Mouse (Mus musculus) mouse embryonic stem cell (cell line): ENCODE results near the gene Syt2.

Source experiments
- in situ Hi-C, 2 experiments: fragments of 300-500 bp; cut with MboI; formaldehyde crosslinking; loops; 1 replicate in 1 of 2; 3 replicates in 1 of 2; pipeline ENCODE4 v1.14.3; 2019 to 2020; ENCODE audit warnings: low sequenced_read_pairs in 2 of 2, low pct_unique_long_range_greater_than_20kb in 1 of 2, mixed read lengths in 1 of 2; ENCODE audit not compliant: unreplicated experiment in 1 of 2

Gene Syt2

GRCm38 (mm10) chr1:134698486-134698885 is 52.0 kb downstream of the Syt2 start:
- in situ Hi-C loops = no loop called here

DNA sequence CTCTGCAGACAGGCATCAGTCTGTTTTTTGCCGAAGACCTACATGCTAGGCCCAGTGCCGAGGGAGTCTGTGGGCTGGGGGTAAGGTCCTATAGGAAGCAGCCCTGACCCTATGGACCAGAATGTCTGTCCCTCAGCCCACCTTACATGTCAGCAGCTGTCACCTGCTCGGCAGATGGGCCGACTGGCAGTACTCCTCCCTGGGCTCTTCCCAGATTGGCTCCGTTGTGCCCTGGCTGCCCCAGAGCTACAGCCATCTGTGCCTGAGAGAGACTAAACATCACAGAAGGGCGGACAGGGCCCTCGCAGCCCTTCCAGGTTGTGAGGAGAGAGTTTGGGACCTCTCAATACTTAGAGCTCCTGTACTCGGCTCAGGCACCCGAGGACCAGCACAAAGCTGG is 52.9 kb downstream of the Syt2 start:
- in situ Hi-C loops = no loop called here

DNA sequence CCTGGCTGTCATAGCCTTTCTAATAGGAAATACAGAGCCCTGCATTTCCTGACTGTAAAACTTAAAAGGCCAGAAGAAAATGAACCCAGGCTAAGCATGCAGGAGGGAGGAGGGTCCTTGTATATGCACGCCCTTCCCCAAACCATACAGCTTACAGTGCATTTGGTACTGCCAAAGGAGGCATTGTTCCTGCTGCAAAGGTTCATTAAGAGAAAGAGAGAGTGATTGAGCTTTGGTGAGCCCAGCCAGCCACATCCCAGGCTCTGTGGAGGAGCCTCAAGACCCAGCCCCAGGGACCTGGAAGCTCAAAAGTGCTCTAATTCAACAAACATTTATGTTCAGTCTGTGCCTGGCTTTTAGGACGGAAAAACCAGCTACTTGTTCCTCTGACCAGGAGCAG is 53.7 kb downstream of the Syt2 start:
- in situ Hi-C loops = no loop called here

GRCm38 (mm10) chr1:134700634-134701033 is 54.2 kb downstream of the Syt2 start:
- in situ Hi-C loops = no loop called here

- in situ Hi-C loops = no loop called here
Observed at GRCm38 (mm10) chr1:134701191-134701590, 54.7 kb downstream of the Syt2 start.

DNA sequence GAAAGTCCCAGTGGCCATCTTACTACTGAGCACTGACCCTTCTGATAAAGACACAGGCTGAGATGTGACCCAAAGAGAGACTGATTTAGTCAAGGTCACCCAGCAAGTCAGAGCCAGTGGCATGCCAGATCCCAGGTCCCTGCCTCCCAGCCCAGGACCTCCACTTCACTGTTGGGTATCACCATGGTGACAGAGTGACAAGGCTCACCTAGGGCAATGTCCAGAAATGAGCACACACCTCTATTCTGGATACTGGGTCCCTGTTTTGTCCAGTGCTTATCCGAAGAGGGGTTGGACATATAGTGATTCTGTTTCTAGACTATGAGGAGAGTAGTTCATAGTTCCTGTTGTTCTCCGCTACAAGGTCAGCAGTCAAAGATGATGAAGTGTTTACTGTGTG is 56.8 kb downstream of the Syt2 start:
- in situ Hi-C loops = no loop called here

- in situ Hi-C loops = no loop called here
Observed at GRCm38 (mm10) chr1:134704396-134705306, 58.2 kb downstream of the Syt2 start.

DNA sequence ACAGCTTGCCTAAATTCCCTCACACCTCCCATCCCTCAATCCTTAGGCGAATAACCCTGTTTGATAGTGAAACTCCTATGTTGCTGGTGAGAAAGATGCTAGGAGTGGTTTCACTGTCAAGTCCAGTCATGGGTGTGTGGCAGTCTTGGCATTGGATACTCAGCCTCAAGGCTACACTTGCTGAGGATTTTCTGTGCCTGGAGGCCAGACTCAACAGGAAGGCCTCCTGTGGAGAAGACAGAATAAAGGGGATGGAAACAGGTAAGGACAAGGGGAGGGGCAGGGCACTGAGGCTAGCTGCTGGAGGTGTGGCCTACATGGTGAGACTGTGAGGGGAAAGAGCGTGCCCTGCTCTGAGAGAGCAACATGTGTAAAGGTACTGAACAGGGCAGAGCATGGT is 60.1 kb downstream of the Syt2 start:
- in situ Hi-C loops = no loop called here

GRCm38 (mm10) chr1:134707516-134707915 is 61.0 kb downstream of the Syt2 start:
- in situ Hi-C loops = no loop called here

DNA sequence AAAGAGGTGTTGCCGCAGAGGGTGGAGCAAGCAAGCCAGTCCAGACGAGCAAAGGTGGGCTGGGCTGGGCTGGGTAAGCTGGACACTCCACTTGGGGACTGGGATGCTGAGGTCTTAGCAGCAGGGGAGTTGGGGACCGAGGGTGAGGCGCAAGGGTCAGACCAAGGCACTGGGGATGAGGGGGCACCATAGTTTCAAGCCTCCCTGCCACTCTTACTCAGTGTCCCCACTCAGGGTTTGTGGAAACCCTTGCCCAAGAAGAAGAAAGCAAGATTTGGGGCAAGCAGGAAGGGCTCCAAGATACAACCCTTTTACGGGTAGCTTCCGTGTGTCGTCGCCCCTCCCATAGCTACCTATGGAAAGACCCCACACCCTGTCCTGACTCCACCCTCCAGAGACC is 61.8 kb downstream of the Syt2 start:
- in situ Hi-C loops = no loop called here

DNA sequence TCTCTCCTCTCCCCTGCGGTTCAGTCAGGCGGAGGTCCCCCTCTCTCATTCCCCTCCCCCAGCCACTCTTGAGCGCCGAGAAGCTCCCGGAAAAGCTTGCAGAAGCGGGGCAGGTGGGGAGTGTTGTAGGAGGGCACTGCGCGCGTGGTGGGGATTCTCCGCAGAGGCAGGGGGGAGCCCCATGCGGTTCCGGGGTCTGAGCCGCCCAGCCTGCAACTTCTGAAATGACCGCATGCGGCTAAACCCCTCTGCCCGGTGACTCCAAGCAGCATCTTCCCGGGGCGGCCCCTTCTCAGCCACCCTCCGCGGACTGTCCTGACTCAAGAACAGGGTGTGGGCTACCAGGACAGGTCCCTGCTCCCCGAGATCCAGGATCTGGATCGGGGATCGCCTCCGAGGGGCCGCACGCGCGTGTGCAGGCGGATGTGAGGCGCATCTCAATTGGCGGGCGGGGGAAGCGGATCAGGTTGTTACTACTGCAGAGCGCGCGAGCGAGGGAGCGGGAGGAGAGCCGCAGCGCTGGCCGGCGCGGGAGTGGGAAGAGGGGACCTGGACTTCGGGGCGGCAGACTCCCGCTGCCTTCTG is 62.4 kb downstream of the Syt2 start:
- in situ Hi-C loops = no loop called here

DNA sequence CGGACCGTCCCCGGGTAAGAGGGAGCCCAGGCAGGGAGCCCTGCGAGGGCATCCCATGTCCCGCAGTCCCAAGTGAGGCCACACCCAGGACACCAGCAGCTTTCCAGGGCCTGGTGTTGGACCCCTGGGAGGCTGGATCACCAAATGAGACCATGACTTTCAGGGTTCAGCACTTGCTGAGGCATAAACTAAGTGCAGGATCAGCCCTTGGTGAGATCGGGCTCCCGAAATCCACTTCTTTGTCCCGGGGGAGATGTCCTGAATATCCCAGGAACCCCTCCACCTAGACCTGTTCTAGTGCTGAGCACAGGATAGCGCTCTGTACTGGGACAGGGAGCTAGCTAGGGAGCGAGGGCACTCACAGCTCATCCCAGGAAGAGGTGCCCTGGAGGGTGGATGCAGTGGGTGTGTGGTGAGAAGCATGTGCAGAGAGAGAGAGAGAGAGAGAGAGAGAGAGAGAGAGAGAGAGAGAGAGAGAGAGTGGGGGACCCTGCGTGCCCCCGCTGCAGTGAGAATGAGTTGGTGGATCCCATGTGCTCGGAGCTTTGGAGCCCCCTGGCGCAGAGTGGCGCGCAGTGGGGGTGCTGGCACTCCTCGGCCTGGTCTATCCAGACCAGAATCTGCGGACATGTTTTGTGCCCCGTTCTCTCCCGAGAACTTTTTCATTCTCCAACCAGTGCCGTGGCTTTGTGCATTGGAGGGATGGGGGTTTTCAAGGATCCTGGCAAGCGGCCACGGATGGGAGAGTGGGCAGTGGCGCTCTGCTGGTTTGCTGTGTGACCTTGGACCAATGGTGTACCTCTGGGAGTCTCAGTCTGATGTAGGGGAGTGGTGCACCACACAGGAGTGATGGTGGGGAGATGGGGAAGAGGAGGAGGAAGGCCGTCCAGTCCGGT is 63.2 kb downstream of the Syt2 start:
- in situ Hi-C loops = no loop called here

- in situ Hi-C loops = no loop called here
Observed at GRCm38 (mm10) chr1:134711061-134711460, 64.6 kb downstream of the Syt2 start.

DNA sequence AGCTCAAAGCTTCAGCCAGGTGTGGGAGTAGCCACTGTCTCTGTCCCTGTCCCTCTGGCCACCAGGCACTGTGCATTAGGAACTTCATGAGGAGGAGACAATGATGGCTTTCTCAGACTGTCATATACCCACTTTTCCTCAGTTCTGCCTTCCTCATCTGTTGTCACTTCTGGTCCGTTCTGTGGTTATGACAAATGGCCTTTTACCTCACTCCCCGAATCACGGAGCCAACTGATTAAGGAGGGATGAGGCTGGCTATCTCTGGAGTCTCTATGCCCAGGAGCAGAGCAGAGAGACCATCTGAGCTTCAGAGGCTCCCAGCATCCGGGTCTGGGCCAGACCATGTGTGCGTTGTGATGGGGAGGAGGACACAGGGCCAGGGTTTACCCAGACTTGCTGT is 65.2 kb downstream of the Syt2 start:
- in situ Hi-C loops = no loop called here

DNA sequence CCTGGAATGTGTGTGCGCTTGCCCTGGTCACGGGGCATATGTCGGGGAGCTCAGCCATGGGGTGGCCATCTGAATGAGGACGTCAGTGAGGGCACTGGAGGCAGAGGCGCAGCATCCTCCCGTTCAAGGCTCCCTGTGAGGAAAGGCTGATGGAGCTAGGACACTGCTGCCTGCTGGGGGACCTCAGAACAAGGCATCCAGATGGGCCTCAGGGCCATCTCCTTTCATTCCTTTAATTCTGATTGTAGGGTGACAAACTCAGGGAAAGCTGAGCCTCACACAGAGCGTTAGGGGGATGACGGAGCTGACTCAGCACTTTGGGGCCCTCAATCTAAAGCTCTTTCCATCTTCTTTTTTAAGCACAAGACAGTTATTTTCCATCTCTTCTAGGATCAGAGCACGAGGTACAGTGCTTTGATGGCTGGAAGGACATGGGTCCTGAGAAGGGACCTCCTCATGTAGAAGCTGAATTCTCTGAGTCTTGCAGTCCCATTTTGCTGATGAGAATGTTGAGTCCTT is 66.4 kb downstream of the Syt2 start:
- in situ Hi-C loops = no loop called here

DNA sequence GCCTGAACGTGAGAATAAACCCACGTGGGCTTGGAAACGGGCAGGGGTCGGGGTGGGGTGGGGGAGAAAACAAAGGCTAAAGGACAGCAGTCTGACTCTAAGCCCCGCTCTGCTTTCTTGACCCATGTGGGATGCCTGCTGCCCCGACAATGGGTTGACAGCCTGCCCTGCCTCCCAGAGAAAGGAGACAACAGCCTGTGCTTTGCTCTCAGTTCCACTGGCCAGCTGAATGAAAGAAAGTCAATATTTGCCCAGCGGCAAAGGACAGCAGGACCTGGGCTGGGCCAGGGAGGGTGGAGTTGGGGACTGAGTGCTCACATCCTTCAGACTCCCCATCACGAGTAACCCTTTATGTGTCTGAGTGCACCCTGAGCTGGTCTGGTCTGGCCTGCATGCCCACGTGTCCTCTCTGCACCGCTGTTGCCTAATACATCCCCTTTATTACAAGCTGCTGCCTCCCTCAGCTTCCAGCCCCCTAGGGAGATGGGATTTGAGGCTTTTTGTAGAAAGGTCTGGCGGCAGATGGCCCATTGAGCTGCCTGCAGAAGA is 67.0 kb downstream of the Syt2 start:
- in situ Hi-C loops = no loop called here

DNA sequence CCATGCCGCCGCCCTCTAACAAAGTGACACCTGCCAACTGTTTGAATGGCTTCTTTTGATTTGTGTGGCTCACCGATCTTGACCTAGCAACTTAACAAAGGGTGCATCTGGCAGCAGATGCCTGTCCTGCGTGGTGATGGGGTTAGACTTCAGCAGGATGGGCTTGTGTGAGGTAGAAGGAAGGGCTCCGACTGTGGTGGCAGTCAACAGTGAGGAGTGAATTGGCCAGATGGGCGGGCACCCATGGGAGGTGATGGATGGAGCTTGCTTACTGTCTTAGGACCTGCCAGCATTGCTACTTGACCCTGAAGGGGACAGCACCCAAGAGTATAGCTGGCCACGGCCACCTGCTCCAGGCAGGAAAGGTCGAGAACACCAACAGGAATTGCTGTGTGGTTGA is 67.7 kb downstream of the Syt2 start:
- in situ Hi-C loops = no loop called here

- in situ Hi-C loops = no loop called here
Observed at GRCm38 (mm10) chr1:134715092-134715491, 68.6 kb downstream of the Syt2 start.
